Mouse (Mus musculus) embryo, embryonic 11.5 days (tissue): Measurements from ENCODE around the gene Ctnna2.

Source experiments
- DNase-seq: peaks from one replicate; pipeline ENCODE4 v3.0.0-alpha.2; 2012; ENCODE audit warnings: low read depth, low spot score

Ctnna2 gene

DNA sequence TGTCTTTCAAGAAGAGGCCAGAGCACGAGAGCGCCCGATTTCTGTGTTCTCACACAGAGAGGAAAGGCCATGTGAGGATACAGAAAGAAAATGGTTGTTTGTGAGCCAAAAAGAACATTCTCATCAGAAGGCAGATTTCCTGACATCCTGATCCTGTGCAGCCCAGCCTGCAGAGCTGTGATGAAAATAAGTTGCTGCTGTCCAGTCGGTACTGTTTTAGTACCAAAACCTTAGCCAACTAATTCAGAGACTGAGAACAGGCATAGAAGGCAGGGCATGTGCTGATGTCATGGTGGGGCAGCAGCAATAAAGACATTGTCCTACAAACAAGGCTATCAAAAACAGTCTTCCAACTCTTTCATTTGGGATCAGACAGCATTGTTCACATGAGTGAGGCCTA, 549.1 kb downstream of the Ctnna2 start:
- DNase-seq = no peak

DNA sequence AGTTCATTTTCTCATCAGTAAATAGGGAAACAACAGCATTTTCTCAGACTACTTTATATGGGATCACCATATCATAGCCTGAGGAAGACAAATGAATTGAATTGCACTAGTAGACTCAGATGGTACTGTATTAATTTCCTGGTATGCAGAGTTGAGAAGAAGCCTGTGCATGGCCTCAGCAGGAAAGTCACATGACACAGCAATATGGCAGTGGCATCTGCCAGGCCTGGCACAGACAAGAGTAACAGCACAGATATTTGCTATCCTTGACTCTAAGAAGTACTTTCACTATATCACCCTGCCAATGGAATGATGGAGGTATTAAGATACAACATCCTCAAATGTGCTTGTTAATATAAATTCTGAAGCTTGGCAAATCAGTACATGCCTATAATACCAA, 553.8 kb downstream of the Ctnna2 start:
- no peak for DNase-seq

- no peak for DNase-seq
Measured at GRCm38 (mm10) chr6:77424826-77425225, 554.7 kb downstream of the Ctnna2 start.

DNA sequence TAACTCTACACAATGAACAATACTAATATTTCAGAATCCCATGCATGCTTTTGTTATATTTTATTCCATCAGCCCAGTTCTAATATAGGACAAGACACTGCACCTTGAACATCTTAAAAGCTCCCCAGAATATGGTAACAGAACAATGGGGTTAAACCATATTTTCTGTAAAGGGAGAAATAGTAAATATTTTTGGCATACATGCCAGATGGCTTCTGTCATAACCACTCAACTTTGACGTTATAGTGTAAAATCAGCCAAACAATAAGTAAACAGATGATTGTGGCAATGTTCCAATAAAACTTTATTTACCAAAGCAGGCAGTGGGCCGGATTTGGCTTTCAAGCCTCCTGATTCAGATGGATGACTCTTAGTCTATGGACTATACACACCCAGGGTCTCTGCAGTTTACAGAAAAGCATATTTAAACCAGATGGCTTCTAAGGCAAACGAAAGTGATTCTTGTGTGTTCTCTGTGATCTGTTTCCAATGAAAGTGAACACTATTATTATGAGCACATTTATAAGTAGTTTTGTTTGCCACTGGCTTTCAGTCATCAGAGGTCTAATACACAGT, 557.8 kb downstream of the Ctnna2 start:
- DNase-seq = no peak

DNA sequence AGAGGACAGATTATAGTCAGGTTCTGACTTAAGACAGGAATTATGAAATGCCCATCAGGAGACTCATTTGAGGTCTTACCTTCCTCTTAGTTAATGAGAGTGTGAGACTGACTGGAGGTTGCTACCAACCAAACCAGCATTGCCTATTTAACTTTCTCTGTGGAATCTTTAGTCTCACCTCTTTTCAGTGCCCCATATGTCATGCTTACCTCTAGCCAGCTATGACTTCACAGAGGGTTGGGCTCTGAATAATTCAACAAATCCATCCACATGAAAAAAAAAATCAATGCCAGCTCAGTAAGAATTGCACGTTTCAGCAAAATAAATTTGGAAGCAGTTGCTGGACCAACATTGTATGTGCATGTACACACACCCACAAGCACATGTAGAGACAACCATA, 562.5 kb downstream of the Ctnna2 start:
- no peak for DNase-seq

GRCm38 (mm10) chr6:77413530-77413929, 566.0 kb downstream of the Ctnna2 start:
- no peak for DNase-seq

- DNase-seq = no peak
Measured at GRCm38 (mm10) chr6:77408481-77408880, 571.0 kb downstream of the Ctnna2 start.

DNA sequence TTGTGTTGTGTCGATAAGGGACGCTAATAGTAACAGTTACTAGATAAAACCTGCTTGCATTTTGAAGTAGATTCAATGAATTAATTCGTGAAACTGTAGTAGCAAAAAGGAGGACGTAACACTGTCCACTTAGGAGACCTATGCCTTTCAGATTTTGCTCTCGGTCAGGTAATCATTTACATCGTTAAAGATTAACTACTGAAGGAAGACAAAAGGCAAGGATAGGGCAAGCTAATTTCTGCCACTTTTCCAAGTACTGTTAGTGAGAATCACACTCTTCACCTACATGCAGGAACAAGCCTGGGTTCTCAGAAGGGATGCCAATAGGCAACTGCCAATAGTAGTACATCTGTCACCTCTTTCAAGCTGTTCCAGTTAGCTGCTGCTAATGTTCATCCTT, 578.7 kb downstream of the Ctnna2 start:
- no peak for DNase-seq

DNA sequence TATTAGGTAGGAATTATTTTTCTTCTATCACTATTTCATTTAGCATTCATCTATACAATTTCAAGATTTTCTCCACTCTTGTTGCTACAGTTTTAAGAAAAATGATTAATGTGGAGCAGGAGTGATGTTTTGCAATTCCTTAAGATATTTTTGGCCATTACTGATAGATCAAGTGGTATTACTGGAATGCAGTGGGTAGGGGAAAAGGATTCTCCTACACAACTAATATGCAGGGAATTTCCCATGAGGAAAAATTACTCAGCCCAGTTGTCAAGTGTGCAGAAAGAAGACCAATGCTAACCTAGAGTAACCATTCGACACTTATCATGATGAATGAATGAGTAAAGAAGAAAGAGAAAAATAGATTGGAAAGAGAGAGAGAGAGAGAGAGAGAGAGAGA, 587.8 kb downstream of the Ctnna2 start:
- no peak for DNase-seq

DNA sequence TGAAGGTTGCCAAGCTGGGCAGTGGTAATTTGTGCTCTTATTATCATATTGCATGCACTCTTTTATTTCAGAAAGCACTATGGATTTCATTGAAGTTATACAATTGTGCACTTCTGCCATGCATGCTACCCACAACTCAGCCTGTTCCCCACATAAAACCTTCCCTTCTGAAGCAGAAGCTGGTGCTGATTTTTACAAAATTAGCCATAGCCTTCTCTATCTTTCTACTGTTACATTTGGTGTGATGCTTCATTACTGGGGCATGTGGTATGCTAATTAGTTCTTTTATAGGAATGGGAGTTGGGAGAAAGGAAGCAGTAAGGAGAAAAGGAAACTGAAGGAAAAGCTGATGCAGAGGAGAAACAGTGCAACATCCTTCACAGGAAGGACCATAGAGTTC, 598.2 kb downstream of the Ctnna2 start:
- DNase-seq = no peak

DNA sequence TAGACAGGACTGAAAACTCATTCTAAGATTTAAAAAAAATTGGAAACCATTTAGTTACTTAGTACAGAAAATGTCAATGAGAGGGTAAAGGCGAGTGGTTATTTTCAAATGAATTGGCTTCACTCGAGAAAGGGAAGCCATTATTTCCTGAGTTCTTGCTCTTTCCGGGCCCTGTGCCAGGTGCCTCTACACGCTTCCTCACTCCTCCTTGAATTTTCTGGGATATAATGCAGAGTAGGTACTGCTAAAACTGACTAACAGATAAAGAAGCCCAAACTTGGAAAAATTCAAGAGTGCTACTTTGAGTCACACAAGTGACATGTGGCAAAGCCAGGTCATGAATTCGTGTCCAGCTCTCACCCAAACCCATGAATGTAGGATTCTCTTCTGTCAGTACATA, 606.4 kb downstream of the Ctnna2 start:
- no peak for DNase-seq

GRCm38 (mm10) chr6:77371147-77371546, 608.4 kb downstream of the Ctnna2 start:
- DNase-seq = no peak

- DNase-seq = no peak
Measured at GRCm38 (mm10) chr6:77358471-77358837, 621.0 kb downstream of the Ctnna2 start.

DNA sequence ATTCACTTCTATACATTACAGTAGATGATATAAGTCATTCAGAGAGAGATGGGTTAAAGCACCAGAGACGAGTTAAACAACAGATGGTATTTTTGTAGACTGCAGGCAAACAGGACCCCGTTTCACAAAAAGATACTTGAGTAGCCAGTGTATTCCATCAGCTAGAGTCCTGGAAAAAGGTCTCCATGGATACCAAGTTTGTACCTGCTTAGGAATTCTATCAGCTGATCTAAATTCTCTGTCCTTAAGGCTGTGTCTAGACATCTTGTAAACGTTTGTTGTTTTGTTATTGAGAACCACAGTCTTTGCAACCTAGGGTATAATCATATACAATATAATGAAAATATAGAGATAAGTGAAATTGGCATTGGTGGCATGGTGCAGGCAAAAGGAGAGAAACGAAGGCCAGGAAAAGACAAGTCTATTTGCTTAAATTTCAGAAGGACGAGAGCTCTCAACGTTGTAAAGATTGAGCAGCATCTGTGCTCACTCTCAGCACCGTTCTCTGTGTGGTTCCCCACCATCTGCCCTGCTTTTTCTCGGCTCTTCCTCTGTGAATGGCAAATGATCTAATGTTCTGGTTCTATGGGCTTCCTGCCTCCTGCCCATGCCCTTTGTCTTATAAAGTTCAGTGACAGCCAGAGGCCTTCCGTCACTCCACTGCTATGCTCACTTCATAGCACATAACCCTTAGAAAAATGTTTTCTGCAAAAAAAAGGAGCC, 621.6 kb downstream of the Ctnna2 start:
- no peak for DNase-seq

DNA sequence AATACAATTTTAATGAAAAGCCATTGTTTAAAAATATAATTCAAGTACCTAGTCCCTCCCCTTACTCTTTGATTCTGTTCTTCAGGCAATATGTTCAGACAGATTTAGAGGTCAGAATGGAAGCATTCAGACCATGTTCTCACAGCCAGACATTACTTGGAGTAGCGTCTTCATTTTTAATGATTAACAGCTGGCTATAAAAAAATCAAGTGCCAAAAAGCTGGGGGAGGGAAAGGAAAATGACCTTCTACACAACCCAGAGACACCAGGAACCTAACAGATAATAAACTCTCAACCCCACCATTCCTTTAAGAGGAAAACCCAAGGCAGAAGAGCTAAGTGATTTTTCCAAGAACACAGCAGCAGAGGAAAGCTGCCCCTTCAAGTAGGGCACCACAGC, 624.7 kb downstream of the Ctnna2 start:
- no peak for DNase-seq

DNA sequence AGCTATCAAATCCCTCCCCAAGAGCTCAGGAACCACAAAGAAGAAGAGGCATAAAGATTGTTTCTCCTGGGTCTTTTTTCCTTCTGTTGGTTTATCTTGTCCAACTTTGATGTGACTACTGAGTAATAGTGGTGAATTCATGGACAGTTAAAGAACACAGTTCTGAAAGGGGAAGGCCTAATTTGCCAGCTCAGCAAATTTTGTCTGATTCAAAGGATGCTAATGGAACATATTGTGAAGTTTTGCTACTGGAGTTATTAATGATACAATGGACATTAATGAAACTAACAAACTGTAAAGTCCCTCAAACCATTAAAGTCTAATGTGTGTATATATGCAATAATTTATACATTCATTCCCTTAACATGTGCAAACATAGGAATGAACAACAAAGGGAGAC, 635.7 kb downstream of the Ctnna2 start:
- no peak for DNase-seq

DNA sequence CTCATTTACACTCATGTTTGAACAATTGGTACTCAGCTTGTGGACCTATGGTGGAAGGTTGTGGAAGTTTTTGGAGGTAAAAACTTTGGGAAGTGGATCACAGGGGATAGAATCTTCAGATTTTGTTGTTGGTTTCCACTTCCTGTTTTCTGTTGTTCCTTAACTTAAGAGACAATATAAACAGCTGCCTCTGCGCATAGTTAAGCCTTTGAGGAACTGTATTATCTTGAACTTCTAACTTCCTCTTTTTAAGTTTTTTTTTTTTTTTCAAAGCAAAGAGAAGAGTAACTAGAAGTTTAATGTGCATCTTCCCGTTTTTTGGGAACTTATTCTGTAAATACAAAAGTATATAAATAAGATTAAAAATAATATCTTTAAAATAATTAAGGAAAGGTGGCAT, 644.0 kb downstream of the Ctnna2 start:
- no peak for DNase-seq

- no peak for DNase-seq
Measured at GRCm38 (mm10) chr6:77324748-77325147, 654.8 kb downstream of the Ctnna2 start.

GRCm38 (mm10) chr6:77324327-77324726, 655.2 kb downstream of the Ctnna2 start:
- DNase-seq = no peak

DNA sequence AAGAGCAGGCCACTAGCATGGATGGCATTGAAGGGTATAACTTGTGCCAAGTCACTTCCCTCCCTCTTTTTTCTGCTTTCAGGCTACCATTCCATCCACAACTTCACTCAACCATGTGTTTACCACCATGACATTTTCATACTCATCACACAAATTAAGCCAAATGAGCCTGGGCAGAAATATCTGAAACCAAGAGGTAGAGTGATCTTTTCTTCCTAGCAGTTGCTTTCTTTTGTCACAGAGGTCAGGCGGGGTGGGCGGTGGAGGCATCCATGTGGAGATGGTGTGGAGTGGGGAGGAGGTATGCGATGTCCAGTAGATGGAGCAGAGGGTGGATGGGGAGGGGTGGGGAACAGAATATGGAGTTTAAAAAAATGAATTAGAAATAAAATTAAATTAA, 672.7 kb downstream of the Ctnna2 start:
- no peak for DNase-seq

DNA sequence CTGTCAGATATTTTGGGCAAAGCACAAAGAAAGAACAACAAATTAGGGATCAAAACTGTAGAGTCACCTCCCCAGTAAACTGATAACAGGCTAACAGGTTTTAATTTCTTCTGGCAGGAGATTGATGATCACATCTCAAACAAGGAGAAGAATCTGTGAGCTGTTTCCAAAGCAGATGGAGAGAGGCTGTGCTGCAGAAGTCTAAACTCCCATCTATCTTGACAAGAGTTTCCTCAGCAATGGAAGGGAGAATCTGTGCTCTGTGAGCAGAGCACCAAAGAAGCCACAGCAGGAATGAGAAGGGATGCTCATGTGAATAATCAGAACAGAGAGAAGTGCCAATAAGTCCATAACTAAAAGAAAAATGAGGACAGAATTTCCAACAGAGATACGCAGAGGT, 678.2 kb downstream of the Ctnna2 start:
- DNase-seq = no peak

DNA sequence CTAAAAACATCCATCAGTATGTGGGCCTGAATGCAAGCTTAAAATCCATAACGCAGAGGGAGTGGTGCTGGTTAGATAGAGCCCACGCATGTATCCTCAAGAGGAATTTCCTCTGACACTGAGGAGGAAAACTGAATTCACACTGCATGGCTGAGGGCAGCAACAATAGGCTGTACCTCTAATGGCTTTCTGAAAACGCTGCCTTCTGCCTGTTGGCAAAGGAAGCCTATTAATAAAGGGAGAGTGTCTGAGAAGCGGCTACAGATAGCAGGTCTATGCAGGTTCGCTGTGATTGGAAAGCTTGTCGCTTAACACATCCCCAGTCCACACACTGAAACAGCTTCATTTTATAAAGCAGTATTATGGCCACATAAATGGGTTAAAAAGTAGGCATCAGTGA, 688.1 kb downstream of the Ctnna2 start:
- DNase-seq = no peak

- DNase-seq = no peak
Measured at GRCm38 (mm10) chr6:77288402-77288801, 691.1 kb downstream of the Ctnna2 start.

DNA sequence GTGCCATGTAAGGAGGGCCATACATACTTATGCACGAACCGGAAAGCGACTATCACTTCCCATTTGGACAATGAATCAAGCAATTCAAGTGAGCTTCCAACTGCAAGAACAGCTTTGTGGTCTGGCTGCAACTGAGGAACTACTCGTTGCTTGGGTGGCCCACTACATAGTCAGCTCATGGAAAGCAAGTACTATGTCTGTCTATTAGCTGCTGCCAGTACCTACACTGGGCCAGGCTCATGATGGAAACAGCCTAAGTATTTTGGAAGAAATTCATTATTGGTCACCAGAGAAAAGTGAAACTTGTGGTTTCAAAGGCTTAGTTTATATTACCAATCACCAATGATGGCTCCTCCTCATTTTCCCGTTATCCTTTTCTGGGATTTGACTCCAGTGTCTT, 693.2 kb downstream of the Ctnna2 start:
- DNase-seq = no peak
